Comparison of ENCODE assay signal across 8 mouse cellular contexts in genomic region chr16:10522811-10523210, GRCm38 (mm10). TPM values are rescaled to one million over a fixed set of nuclear protein-coding genes. Genes with fewer than 3 reads are reported as not detected.
DNase-seq lines count a peak whose midpoint lies in the region; ATAC-seq lines count a peak whose summit lies in the region.

No protein-coding gene starts in this region.

- H3K27ac ChIP-seq in forebrain, embryonic 11.5 days (ENCODE audit: low read depth, low read length), result no peak overlapping the region
- no peak overlapping the region for H3K27ac ChIP-seq in forebrain, embryonic 16.5 days (ENCODE audit: low read length)

- no peaks in the 10 kb centered on the region for H3K27me3 ChIP-seq in forebrain, embryonic 11.5 days (ENCODE audit: control insufficient read depth, insufficient read depth, low read length)
- no peaks in the 10 kb centered on the region for H3K27me3 ChIP-seq in forebrain, embryonic 16.5 days (replicated peaks; ENCODE audit: control insufficient read depth, insufficient read depth, low read length)

- no peaks in the 10 kb centered on the region for H3K9me3 ChIP-seq in forebrain, embryonic 11.5 days (ENCODE audit: control insufficient read depth, low read length)
- H3K9me3 ChIP-seq in forebrain, embryonic 16.5 days (ENCODE audit: control insufficient read depth, low read length), result no peaks in the 10 kb centered on the region

- H3K36me3 ChIP-seq in forebrain, embryonic 11.5 days (ENCODE audit: control insufficient read depth, insufficient read depth, low read length), result no peaks in the 10 kb centered on the region
- H3K36me3 ChIP-seq in forebrain, embryonic 16.5 days (ENCODE audit: control insufficient read depth, insufficient read depth), result no peaks in the 10 kb centered on the region

- H3K4me3 ChIP-seq in forebrain, embryonic 11.5 days (ENCODE audit: low read depth, low read length), result no peak overlapping the region
- no peak overlapping the region for H3K4me3 ChIP-seq in forebrain, embryonic 16.5 days (replicated peaks; ENCODE audit: low read length)

- 89% methylated on average over 1 of the region's 1 CpGs for WGBS in forebrain, embryonic 11.5 days
- WGBS in forebrain, embryonic 16.5 days, result 96% methylated on average over 1 of the region's 1 CpGs

- ATAC-seq in forebrain, embryonic 11.5 days (replicated peaks; ENCODE audit: low FRiP score), result no peak
- no peak for ATAC-seq in forebrain, embryonic 16.5 days

- no peak overlapping the region for H3K9ac ChIP-seq in forebrain, embryonic 11.5 days (ENCODE audit: low read length)
- H3K9ac ChIP-seq in forebrain, embryonic 16.5 days (replicated peaks; ENCODE audit: low read depth, low read length), result no peak overlapping the region

- H3K4me1 ChIP-seq in forebrain, embryonic 11.5 days (replicated peaks; ENCODE audit: control insufficient read depth, insufficient read depth, low read length), result no peaks in the 10 kb centered on the region
- H3K4me1 ChIP-seq in forebrain, embryonic 16.5 days (replicated peaks; ENCODE audit: control insufficient read depth, insufficient read depth, low read length), result 0 out of 2 replicates have a peak, but pooled peaks cover 6% of the 10 kb centered on the region

- DNase-seq in forebrain, embryonic 11.5 days (ENCODE audit: low spot score), result peak; percentile 76
- DNase-seq in urinary bladder, adult 18-20 months (ENCODE audit: low spot score in 2 of 2), result peak; percentile 16 to 33
- DNase-seq in urinary bladder, adult 2 months (ENCODE audit: low spot score), result no peak
- DNase-seq in embryo, embryonic 11.5 days (ENCODE audit: low read depth, low spot score), result peak; percentile 52
- peak; percentile 72 to 89 for DNase-seq in kidney, postnatal 36 days
- peak; percentile 90 for DNase-seq in lung, postnatal 36 days
- peak; percentile 58 to 75 for DNase-seq in spleen, postnatal 14 days (ENCODE audit: low spot score in 2 of 2)

- H3K4me2 ChIP-seq in forebrain, embryonic 11.5 days (ENCODE audit: low read depth, low read length, severe bottlenecking), result no peak overlapping the region
- no peak overlapping the region for H3K4me2 ChIP-seq in forebrain, embryonic 16.5 days (ENCODE audit: low read length)

RNA-seq across cellular contexts. Expression of gene Dexi, which starts 20.0 kb away (rescaled TPM):
- polyA plus RNA-seq in forebrain, embryonic 11.5 days (2014; fragmentation: Nextera tagmentation; extraction: Ambion mirVana), result 23.5 and 25.9 TPM in 2 replicates
- polyA plus RNA-seq in forebrain, embryonic 16.5 days (2015; fragmentation: Nextera tagmentation; extraction: Ambion mirVana), result 14.8 and 14.9 TPM in 2 replicates
- 32.1 and 35.1 TPM in 2 replicates for polyA plus RNA-seq in urinary bladder, adult 2 months (2012; rRNA removed)

RNA-seq across cellular contexts. Expression of gene Clec16a, which starts 22.3 kb away (rescaled TPM):
- polyA plus RNA-seq in forebrain, embryonic 11.5 days (2014; fragmentation: Nextera tagmentation; extraction: Ambion mirVana), result 44.6 and 46.3 TPM in 2 replicates
- 69.0 and 72.8 TPM in 2 replicates for polyA plus RNA-seq in forebrain, embryonic 16.5 days (2015; fragmentation: Nextera tagmentation; extraction: Ambion mirVana)
- 10.0 and 12.8 TPM in 2 replicates for polyA plus RNA-seq in urinary bladder, adult 2 months (2012; rRNA removed)

RNA-seq across cellular contexts. Expression of gene Ciita, which starts 43.0 kb away (rescaled TPM):
- 0.35 and 0.63 TPM in 2 replicates for polyA plus RNA-seq in forebrain, embryonic 11.5 days (2014; fragmentation: Nextera tagmentation; extraction: Ambion mirVana)
- polyA plus RNA-seq in forebrain, embryonic 16.5 days (2015; fragmentation: Nextera tagmentation; extraction: Ambion mirVana), result 0.41 and 0.49 TPM in 2 replicates
- 3.0 and 4.2 TPM in 2 replicates for polyA plus RNA-seq in urinary bladder, adult 2 months (2012; rRNA removed)
